25 mouse cellular contexts compared by ENCODE assay signal in genomic region chr13:35171562-35172254, GRCm38 (mm10).
DNase-seq lines count a peak whose midpoint lies in the region; ATAC-seq and TF ChIP-seq lines count a peak whose summit lies in the region.
"Had no signal": no experiment of that assay in that cellular context is flagged by ENCODE, and none has a peak within 500 bp of the region (broad histone marks: within the 10 kb centered on the region; RNA-seq: fewer than 3 reads in every experiment).

No protein-coding gene starts in this region.

- no peak overlapping the region for H3K27ac ChIP-seq in midbrain, postnatal 0 days (ENCODE audit: low read depth, low read length)
- no peak overlapping the region for H3K27ac ChIP-seq in midbrain, embryonic 14.5 days (replicated peaks; ENCODE audit: low read depth, low read length)
- H3K27ac ChIP-seq: forebrain, embryonic 10.5 days; forebrain, embryonic 13.5 days; heart, adult 2 months; heart, embryonic 15.5 days; hindbrain, embryonic 14.5 days; hindbrain, postnatal 0 days had no signal

- no peak overlapping the region for H3K4me3 ChIP-seq in midbrain, postnatal 0 days (ENCODE audit: low read depth, low read length)
- no peak overlapping the region for H3K4me3 ChIP-seq in midbrain, embryonic 14.5 days (replicated peaks; ENCODE audit: low read depth, low read length)
- H3K4me3 ChIP-seq: forebrain, embryonic 10.5 days; forebrain, embryonic 13.5 days; heart, adult 2 months; heart, embryonic 15.5 days had no signal

- no peaks in the 10 kb centered on the region for H3K9me3 ChIP-seq in midbrain, postnatal 0 days (ENCODE audit: low read length)
- no peaks in the 10 kb centered on the region for H3K9me3 ChIP-seq in midbrain, embryonic 14.5 days (ENCODE audit: control insufficient read depth, low read length)
- H3K9me3 ChIP-seq: forebrain, embryonic 10.5 days; forebrain, embryonic 13.5 days; heart, embryonic 15.5 days had no signal

- H3K4me2 ChIP-seq in midbrain, postnatal 0 days (ENCODE audit: low read depth, low read length, poor library complexity, severe bottlenecking): no peak overlapping the region
- H3K4me2 ChIP-seq in midbrain, embryonic 14.5 days (ENCODE audit: low read length): no peak overlapping the region
- H3K4me2 ChIP-seq: forebrain, embryonic 13.5 days; heart, embryonic 11.5 days; heart, embryonic 15.5 days; hindbrain, embryonic 14.5 days had no signal

- H3K9ac ChIP-seq in midbrain, postnatal 0 days (replicated peaks; ENCODE audit: low read length, poor library complexity, severe bottlenecking): 0 out of 2 replicates have a peak overlapping the region, but pooled peaks have one; percentile 13
- no peak overlapping the region for H3K9ac ChIP-seq in midbrain, embryonic 14.5 days (replicated peaks; ENCODE audit: low read length)
- H3K9ac ChIP-seq: forebrain, embryonic 13.5 days; heart, embryonic 15.5 days; hindbrain, embryonic 14.5 days had no signal

- H3K27me3 ChIP-seq in midbrain, postnatal 0 days (ENCODE audit: insufficient read depth, low read length): no peaks in the 10 kb centered on the region
- no peaks in the 10 kb centered on the region for H3K27me3 ChIP-seq in midbrain, embryonic 14.5 days (ENCODE audit: control insufficient read depth, insufficient read depth, low read length)
- H3K27me3 ChIP-seq: forebrain, embryonic 13.5 days; heart, embryonic 15.5 days had no signal

- H3K36me3 ChIP-seq in midbrain, postnatal 0 days (ENCODE audit: insufficient read depth, low read length): no peaks in the 10 kb centered on the region
- H3K36me3 ChIP-seq in midbrain, embryonic 14.5 days (ENCODE audit: control insufficient read depth, insufficient read depth, low read length): no peaks in the 10 kb centered on the region
- H3K36me3 ChIP-seq: forebrain, embryonic 10.5 days; heart, embryonic 15.5 days had no signal

- DNase-seq in frontal cortex, postnatal 10 days (ENCODE audit: low spot score in 2 of 2): no peak
- no peak for DNase-seq in midbrain, postnatal 0 days (ENCODE audit: low spot score)
- DNase-seq in midbrain, embryonic 14.5 days: no peak
- DNase-seq in brain, adult 2 months (ENCODE audit: low read depth, low spot score): peak; percentile 31
- peak; percentile 78 for DNase-seq in testis, postnatal 14 days (ENCODE audit: low spot score)
- DNase-seq in layer of hippocampus, postnatal 14 days (ENCODE audit: low spot score in 2 of 2): no peak
- DNase-seq: adrenal gland, adult 8-10 months; adrenal gland, postnatal 25 days; cerebellum, adult 18-20 months; cerebellum, adult 9-10 months; cerebellum, postnatal 14 days; gastrocnemius, postnatal 10 days; gastrocnemius, postnatal 36 days; heart, adult 2 months; heart, postnatal 10 days; heart, postnatal 36 days had no signal

- no peak for TF ChIP-seq CTCF in midbrain, postnatal 0 days (IDR thresholded peaks at IDR 0.05)

- 80% methylated on average over 11 of the region's 11 CpGs for WGBS in midbrain, postnatal 0 days
- WGBS in midbrain, embryonic 14.5 days: 88% methylated on average over 11 of the region's 11 CpGs

- no peaks in the 10 kb centered on the region for H3K4me1 ChIP-seq in midbrain, postnatal 0 days (ENCODE audit: insufficient read depth, low read length)
- no peaks in the 10 kb centered on the region for H3K4me1 ChIP-seq in midbrain, embryonic 14.5 days (ENCODE audit: control insufficient read depth, insufficient read depth, low read length)
- H3K4me1 ChIP-seq: forebrain, embryonic 13.5 days had no signal

- peak; percentile 54 for ATAC-seq in frontal cortex, adult (ENCODE audit: low TSS enrichment)
- ATAC-seq in midbrain, postnatal 0 days (ENCODE audit: low FRiP score): no peak
- no peak for ATAC-seq in midbrain, embryonic 14.5 days (ENCODE audit: low FRiP score, low TSS enrichment)
- ATAC-seq: activated CD4-positive, CD25-positive, alpha-beta regulatory T cell, adult 4 months; forebrain, embryonic 13.5 days; forebrain, embryonic 16.5 days; hindbrain, postnatal 0 days had no signal

Comparison
In these comparisons a context has a peak if more than half of its experiments do, and no peak if none do; other contexts are left out.
1. DNase-seq: peak in brain, adult 2 months (single experiment) and testis, postnatal 14 days (single experiment); none in frontal cortex, postnatal 10 days (0 of 2), midbrain, postnatal 0 days (single experiment), midbrain, embryonic 14.5 days (single experiment) and layer of hippocampus, postnatal 14 days (0 of 2).